Mouse (Mus musculus): ENCODE measurements around the gene Dennd1b. TPM values are rescaled to one million over a fixed set of nuclear protein-coding genes. Genes with fewer than 3 reads are reported as not detected.

Gene Dennd1b
- total RNA-seq, 1 experiment = 17.6 TPM

DNA sequence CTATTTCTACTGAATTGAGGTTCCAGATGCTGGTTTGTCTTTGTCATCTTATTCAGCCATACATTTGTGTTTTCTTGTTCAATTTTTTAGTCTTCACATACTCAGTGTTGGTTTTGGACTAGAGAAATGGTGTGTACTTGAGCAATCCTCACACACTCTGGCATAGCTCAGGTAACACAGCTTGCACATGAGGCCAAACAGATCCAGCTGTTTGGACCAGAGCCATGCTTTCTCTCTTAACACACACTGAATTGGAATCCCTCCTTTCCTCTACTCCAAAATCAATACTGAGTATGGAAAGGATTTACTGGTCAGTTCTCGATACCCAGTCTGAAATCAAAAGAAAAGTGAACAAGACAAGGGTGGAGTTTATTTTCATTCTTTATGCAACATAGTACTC lies 69.2 kb downstream of the Dennd1b start:
- no peaks in the 10 kb centered on the region for H3K9me3 ChIP-seq (ENCODE audit: control insufficient read depth, insufficient read depth, low read depth, low read length)
- in situ Hi-C loops (cut with MboI; ENCODE audit: low sequenced_read_pairs in 2 of 2, unreplicated experiment in 2 of 2) = no loop called here
- TF ChIP-seq ZC3H11A (IDR thresholded peaks at IDR 0.05; ENCODE audit: borderline replicate concordance, low read depth, low read length) (no peak), CHD2 (IDR thresholded peaks at IDR 0.05; ENCODE audit: low read depth, low read length) (no peak), HCFC1 (IDR thresholded peaks at IDR 0.05; ENCODE audit: borderline replicate concordance, insufficient read depth, low read length) (no peak), MAFK (IDR thresholded peaks at IDR 0.05; ENCODE audit: insufficient read depth, low read depth, low read length) (no peak), ZNF384 (IDR thresholded peaks at IDR 0.05; ENCODE audit: low read depth, low read length) (no peak)

DNA sequence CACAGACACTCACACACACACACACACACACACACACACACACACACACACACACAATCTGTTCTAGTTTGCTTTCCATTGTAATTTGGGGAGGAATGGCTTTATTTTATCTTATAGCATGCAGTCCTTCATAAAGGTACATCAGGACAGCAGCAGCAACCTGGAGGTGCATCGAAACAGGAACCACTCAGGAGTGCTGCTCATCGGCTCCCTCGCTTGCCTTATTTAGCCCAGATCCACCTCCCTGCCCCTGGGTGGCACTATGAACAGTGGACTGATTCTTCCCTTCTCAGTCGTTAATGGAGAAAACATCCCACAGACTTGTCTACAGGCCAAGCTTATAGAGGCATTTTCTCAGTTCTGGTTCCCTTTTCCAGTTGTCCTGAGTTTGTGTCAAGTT lies 71.9 kb downstream of the Dennd1b start:
- no peak for DNase-seq (ENCODE audit: low read depth, low spot score)
- in situ Hi-C loops (cut with MboI; ENCODE audit: low sequenced_read_pairs in 2 of 2, unreplicated experiment in 2 of 2) = no loop called here

More for the DNA sequence above, 69.2 kb downstream of the Dennd1b start:
- no peaks in the 10 kb centered on the region for H3K4me1 ChIP-seq (ENCODE audit: control insufficient read depth in 2 of 2, insufficient read depth in 2 of 2, low read length in 2 of 2, poor library complexity in 1 of 2)
- no peak overlapping the region for H3K4me3 ChIP-seq (ENCODE audit: insufficient read depth in 1 of 2, low read depth in 1 of 2, low read length in 2 of 2, poor library complexity in 1 of 2, severe bottlenecking in 1 of 2)
- no peak for DNase-seq (ENCODE audit: low read depth, low spot score)
- no peak overlapping the region for H3K9ac ChIP-seq (ENCODE audit: insufficient read depth, low read depth, low read length, poor library complexity, severe bottlenecking)
- no peak overlapping the region for H3K27ac ChIP-seq (ENCODE audit: insufficient read depth, low read depth, low read length, poor library complexity, severe bottlenecking)
- no peaks in the 10 kb centered on the region for H3K36me3 ChIP-seq (ENCODE audit: control insufficient read depth, insufficient read depth, low read length, poor library complexity, severe bottlenecking)

DNA sequence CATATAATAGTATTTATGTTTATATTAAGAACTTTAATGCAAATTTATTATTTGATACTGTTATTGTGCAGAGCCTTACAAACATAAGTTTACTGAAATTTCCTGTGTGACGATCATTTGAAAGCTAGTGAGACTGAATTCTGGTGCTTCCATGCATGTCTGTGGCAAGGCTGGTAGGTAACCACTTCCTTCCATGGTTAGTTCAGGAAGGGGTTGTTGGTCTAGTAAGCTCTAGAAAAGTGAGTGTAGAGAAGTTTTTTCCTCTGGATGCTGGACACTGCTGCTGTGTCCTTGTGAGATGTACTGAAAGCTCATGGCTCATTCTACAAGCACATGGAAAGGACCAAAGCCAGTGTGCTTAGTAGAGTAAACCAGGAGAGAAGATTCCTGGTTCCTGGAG lies 73.1 kb downstream of the Dennd1b start:
- DNase-seq (ENCODE audit: low read depth, low spot score) = no peak
- Histone ChIP-seq H3K9ac (ENCODE audit: insufficient read depth, low read depth, low read length, poor library complexity, severe bottlenecking) (no peak overlapping the region), H3K27ac (ENCODE audit: insufficient read depth, low read depth, low read length, poor library complexity, severe bottlenecking) (no peak overlapping the region), H3K9me3 (ENCODE audit: control insufficient read depth, insufficient read depth, low read depth, low read length) (no peaks in the 10 kb centered on the region), H3K4me3 (ENCODE audit: insufficient read depth in 1 of 2, low read depth in 1 of 2, low read length in 2 of 2, poor library complexity in 1 of 2, severe bottlenecking in 1 of 2) (no peak overlapping the region), H3K4me1 (ENCODE audit: control insufficient read depth in 2 of 2, insufficient read depth in 2 of 2, low read length in 2 of 2, poor library complexity in 1 of 2) (no peaks in the 10 kb centered on the region), H3K36me3 (ENCODE audit: control insufficient read depth, insufficient read depth, low read length, poor library complexity, severe bottlenecking) (no peaks in the 10 kb centered on the region)
- TF ChIP-seq ZNF384 (IDR thresholded peaks at IDR 0.05; ENCODE audit: low read depth, low read length) (no peak), HCFC1 (IDR thresholded peaks at IDR 0.05; ENCODE audit: borderline replicate concordance, insufficient read depth, low read length) (no peak), ZC3H11A (IDR thresholded peaks at IDR 0.05; ENCODE audit: borderline replicate concordance, low read depth, low read length) (no peak), MAFK (IDR thresholded peaks at IDR 0.05; ENCODE audit: insufficient read depth, low read depth, low read length) (no peak), CHD2 (IDR thresholded peaks at IDR 0.05; ENCODE audit: low read depth, low read length) (no peak)
- in situ Hi-C loops (cut with MboI; ENCODE audit: low sequenced_read_pairs in 2 of 2, unreplicated experiment in 2 of 2) = no loop called here

More for the DNA sequence above, 71.9 kb downstream of the Dennd1b start:
- TF ChIP-seq ZC3H11A (IDR thresholded peaks at IDR 0.05; ENCODE audit: borderline replicate concordance, low read depth, low read length) (no peak), MAFK (IDR thresholded peaks at IDR 0.05; ENCODE audit: insufficient read depth, low read depth, low read length) (no peak), ZNF384 (IDR thresholded peaks at IDR 0.05; ENCODE audit: low read depth, low read length) (no peak), CHD2 (IDR thresholded peaks at IDR 0.05; ENCODE audit: low read depth, low read length) (no peak), HCFC1 (IDR thresholded peaks at IDR 0.05; ENCODE audit: borderline replicate concordance, insufficient read depth, low read length) (no peak)
- H3K9me3 ChIP-seq (ENCODE audit: control insufficient read depth, insufficient read depth, low read depth, low read length) = no peaks in the 10 kb centered on the region
- H3K9ac ChIP-seq (ENCODE audit: insufficient read depth, low read depth, low read length, poor library complexity, severe bottlenecking) = no peak overlapping the region
- H3K27ac ChIP-seq (ENCODE audit: insufficient read depth, low read depth, low read length, poor library complexity, severe bottlenecking) = no peak overlapping the region
- no peak overlapping the region for H3K4me3 ChIP-seq (ENCODE audit: insufficient read depth in 1 of 2, low read depth in 1 of 2, low read length in 2 of 2, poor library complexity in 1 of 2, severe bottlenecking in 1 of 2)
- H3K4me1 ChIP-seq (ENCODE audit: control insufficient read depth in 2 of 2, insufficient read depth in 2 of 2, low read length in 2 of 2, poor library complexity in 1 of 2) = no peaks in the 10 kb centered on the region
- H3K36me3 ChIP-seq (ENCODE audit: control insufficient read depth, insufficient read depth, low read length, poor library complexity, severe bottlenecking) = no peaks in the 10 kb centered on the region

DNA sequence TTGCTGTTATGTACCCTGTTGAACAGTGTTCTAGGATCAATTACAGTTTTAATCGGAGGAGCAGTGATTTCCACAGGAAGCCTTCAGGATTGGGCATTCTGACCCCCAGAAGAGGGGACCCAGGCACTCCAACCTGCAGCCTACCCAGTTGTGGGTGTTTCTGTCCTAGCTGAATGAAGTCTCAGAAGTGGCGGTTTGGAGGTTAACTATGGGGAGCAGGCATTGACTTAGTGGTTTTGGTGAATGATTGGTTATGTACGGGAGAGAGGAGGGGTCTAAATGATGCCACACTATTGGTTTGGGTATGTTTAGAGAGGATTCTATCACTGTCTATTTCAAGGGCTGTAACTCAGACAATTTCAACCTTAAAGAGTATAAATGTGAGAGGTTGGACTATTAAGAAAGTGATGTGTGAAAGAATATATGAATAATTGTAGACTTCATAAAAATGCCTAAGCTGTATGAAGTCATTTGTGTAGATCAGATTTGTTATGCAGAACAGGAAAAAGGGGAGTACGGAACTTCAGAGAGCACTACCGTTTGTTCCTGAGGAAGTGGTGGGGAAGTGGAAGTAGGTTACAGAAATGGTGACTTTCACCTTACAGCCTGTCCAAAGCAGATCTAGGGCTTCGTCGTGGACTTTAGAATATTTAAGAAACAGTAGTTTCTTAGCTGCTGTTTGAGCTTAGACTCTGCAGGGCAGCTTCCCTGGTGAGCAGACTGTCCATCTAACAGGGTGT lies 73.7 kb downstream of the Dennd1b start:
- Histone ChIP-seq H3K4me3 (ENCODE audit: insufficient read depth in 1 of 2, low read depth in 1 of 2, low read length in 2 of 2, poor library complexity in 1 of 2, severe bottlenecking in 1 of 2) (no peak overlapping the region), H3K27ac (ENCODE audit: insufficient read depth, low read depth, low read length, poor library complexity, severe bottlenecking) (no peak overlapping the region), H3K9me3 (ENCODE audit: control insufficient read depth, insufficient read depth, low read depth, low read length) (no peaks in the 10 kb centered on the region), H3K4me1 (ENCODE audit: control insufficient read depth in 2 of 2, insufficient read depth in 2 of 2, low read length in 2 of 2, poor library complexity in 1 of 2) (no peaks in the 10 kb centered on the region), H3K9ac (ENCODE audit: insufficient read depth, low read depth, low read length, poor library complexity, severe bottlenecking) (no peak overlapping the region), H3K36me3 (ENCODE audit: control insufficient read depth, insufficient read depth, low read length, poor library complexity, severe bottlenecking) (no peaks in the 10 kb centered on the region)
- in situ Hi-C loops (cut with MboI; ENCODE audit: low sequenced_read_pairs in 2 of 2, unreplicated experiment in 2 of 2) = no loop called here
- TF ChIP-seq CHD2 (IDR thresholded peaks at IDR 0.05; ENCODE audit: low read depth, low read length) = no peak
- TF ChIP-seq ZC3H11A (IDR thresholded peaks at IDR 0.05; ENCODE audit: borderline replicate concordance, low read depth, low read length) = no peak
- no peak for TF ChIP-seq MAFK (IDR thresholded peaks at IDR 0.05; ENCODE audit: insufficient read depth, low read depth, low read length)
- no peak for TF ChIP-seq HCFC1 (IDR thresholded peaks at IDR 0.05; ENCODE audit: borderline replicate concordance, insufficient read depth, low read length)
- no peak for TF ChIP-seq ZNF384 (IDR thresholded peaks at IDR 0.05; ENCODE audit: low read depth, low read length)
- no peak for DNase-seq (ENCODE audit: low read depth, low spot score)

Data from ES-E14 (cell line).